Mouse (Mus musculus) lung, postnatal 0 days (tissue): ENCODE data around the gene Cers3.

Experiments
- CTCF ChIP-seq: IDR thresholded peaks from 2 replicates; pipeline ENCODE4 v1.5.1; 2016; ENCODE audit warnings: antibody characterized with exemption, mild to moderate bottlenecking
- EP300 ChIP-seq: IDR thresholded peaks from 2 replicates; pipeline ENCODE4 v1.6.1; 2016; ENCODE audit warnings: antibody characterized with exemption, mild to moderate bottlenecking, control low read depth

DNA sequence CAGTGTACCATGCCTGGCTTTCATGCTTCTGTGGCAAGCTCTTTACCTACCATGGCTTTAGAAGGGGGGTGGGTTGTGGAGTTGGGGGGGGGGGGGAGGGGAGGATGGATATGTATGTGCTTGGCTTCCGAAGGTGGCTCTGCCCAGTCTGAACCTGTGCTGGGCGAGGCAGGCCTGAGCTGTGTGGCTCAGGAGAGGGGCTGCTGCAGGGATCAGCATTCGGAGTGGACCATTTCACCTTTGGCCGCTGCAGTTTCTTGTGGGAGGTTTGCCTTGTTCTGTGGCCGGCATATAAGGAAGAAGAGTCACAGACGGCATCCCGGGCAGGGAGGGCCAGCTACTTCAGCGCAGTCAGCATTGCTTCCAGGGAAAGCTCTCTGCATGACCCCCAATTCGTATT is 104.0 kb downstream of the Cers3 start:
- TF ChIP-seq CTCF, result no peak
- TF ChIP-seq EP300, result no peak
